Mouse (Mus musculus) megakaryocyte, adult 5-6 weeks (primary cell): ENCODE measurements around the gene Art3. TPM values are rescaled to one million over a fixed set of nuclear protein-coding genes. Genes with fewer than 3 reads are reported as not detected.

Experiments used
- total RNA-seq, 2 experiments: library from RNA; stranded (forward) in 1 of 2; stranded (reverse) in 1 of 2; fragments of 153-499, 151-499 nt in 1 of 2; fragments of 221-1000, 200-1000 nt in 1 of 2; gene quantifications; 2 replicates each; pipeline versions ENCODE4 v1.2.3 to v1.2.4; 2015 to 2017

Art3 gene
- total RNA-seq, 2 experiments from 2014 or later = not detected

Other genes starting within 250 kb of the Art3 start
- gene G3bp2, start 248.1 kb upstream of the Art3 start, total RNA-seq (2015) = 79.8 and 83.1 TPM in 2 replicates
- 107 and 112 TPM in 2 replicates for gene G3bp2, start 248.1 kb upstream of the Art3 start, total RNA-seq (2017)
- 55.8 and 56.5 TPM in 2 replicates for gene Uso1, start 193.9 kb upstream of the Art3 start, total RNA-seq (2015)
- gene Uso1, start 193.9 kb upstream of the Art3 start, total RNA-seq (2017) = 20.9 and 29.7 TPM in 2 replicates
- not detected in 2 replicates for gene U90926, start 116.4 kb upstream of the Art3 start, total RNA-seq (2015)
- gene U90926, start 116.4 kb upstream of the Art3 start, total RNA-seq (2017) = not detected in 2 replicates
- gene Ppef2, start 75.5 kb upstream of the Art3 start, total RNA-seq (2015) = 4.7 and 5.5 TPM in 2 replicates
- gene Ppef2, start 75.5 kb upstream of the Art3 start, total RNA-seq (2017) = 2.7 TPM in 2 replicates
- gene Naaa, start 53.7 kb upstream of the Art3 start, total RNA-seq (2015) = 310 and 351 TPM in 2 replicates
- 171 and 196 TPM in 2 replicates for gene Naaa, start 53.7 kb upstream of the Art3 start, total RNA-seq (2017)
- gene Sdad1, start 21.3 kb upstream of the Art3 start, total RNA-seq (2015) = 21.6 and 32.1 TPM in 2 replicates
- 38.3 and 50.1 TPM in 2 replicates for gene Sdad1, start 21.3 kb upstream of the Art3 start, total RNA-seq (2017)
- gene Cxcl9, start 3.7 kb upstream of the Art3 start, total RNA-seq (2015) = 0.14 and 0.45 TPM in 2 replicates
- gene Cxcl9, start 3.7 kb upstream of the Art3 start, total RNA-seq (2017) = 0.61 and 10.7 TPM in 2 replicates
- gene Cxcl10, start 17.1 kb downstream of the Art3 start, total RNA-seq (2015) = 27.7 and 36.5 TPM in 2 replicates
- gene Cxcl10, start 17.1 kb downstream of the Art3 start, total RNA-seq (2017) = 7.3 and 7.4 TPM in 2 replicates
- 49.7 and 63.3 TPM in 2 replicates for gene Nup54, start 103.4 kb downstream of the Art3 start, total RNA-seq (2015)
- gene Nup54, start 103.4 kb downstream of the Art3 start, total RNA-seq (2017) = 56.8 and 73.3 TPM in 2 replicates
- 52.0 and 52.9 TPM in 2 replicates for gene Scarb2, start 175.0 kb downstream of the Art3 start, total RNA-seq (2015)
- 79.9 and 82.0 TPM in 2 replicates for gene Scarb2, start 175.0 kb downstream of the Art3 start, total RNA-seq (2017)
- not detected in 2 replicates for gene Fam47e, start 223.2 kb downstream of the Art3 start, total RNA-seq (2015)
- gene Fam47e, start 223.2 kb downstream of the Art3 start, total RNA-seq (2017) = not detected in 2 replicates